Mouse (Mus musculus) forebrain, embryonic 15.5 days (tissue): ENCODE results near the gene Ceacam18. TPM values are rescaled to one million over a fixed set of nuclear protein-coding genes. Genes with fewer than 3 reads are reported as not detected.

Experiments used
- polyA plus RNA-seq: library from polyadenylated mRNA; unstranded; fragments of >200 nt; fragmentation: Nextera tagmentation; extraction: Ambion mirVana; gene quantifications from 2 replicates; pipeline ENCODE4 v1.2.1, GENCODE M21; 2015

Ceacam18 gene
- polyA plus RNA-seq, 1 experiment from 2014 or later, result not detected

Other genes with a start within 250 kb of the Ceacam18 start
- gene Siglecg, start 226.5 kb upstream of the Ceacam18 start, polyA plus RNA-seq, result not detected in 2 replicates
- not detected in 2 replicates for gene Lim2, start 207.0 kb upstream of the Ceacam18 start, polyA plus RNA-seq
- not detected in 2 replicates for gene Nkg7, start 197.6 kb upstream of the Ceacam18 start, polyA plus RNA-seq
- gene Cldnd2, start 193.9 kb upstream of the Ceacam18 start, polyA plus RNA-seq, result not detected in 2 replicates
- 131 and 136 TPM in 2 replicates for gene Etfb, start 190.6 kb upstream of the Ceacam18 start, polyA plus RNA-seq
- not detected in 2 replicates for gene Gm45233, start 190.6 kb upstream of the Ceacam18 start, polyA plus RNA-seq
- 7.8 and 8.3 TPM in 2 replicates for gene Vsig10l, start 171.6 kb upstream of the Ceacam18 start, polyA plus RNA-seq
- 4.8 and 4.9 TPM in 2 replicates for gene Iglon5, start 144.6 kb upstream of the Ceacam18 start, polyA plus RNA-seq
- gene 4931406B18Rik, start 128.8 kb upstream of the Ceacam18 start, polyA plus RNA-seq, result not detected in 2 replicates
- 0.88 and 1.0 TPM in 2 replicates for gene Cd33, start 90.3 kb upstream of the Ceacam18 start, polyA plus RNA-seq
- gene Zfp658, start 72.5 kb upstream of the Ceacam18 start, polyA plus RNA-seq, result 11.3 and 11.5 TPM in 2 replicates
- 15.8 and 17.9 TPM in 2 replicates for gene Zfp719, start 55.1 kb upstream of the Ceacam18 start, polyA plus RNA-seq
- 0.25 and 0.27 TPM in 2 replicates for gene Zfp819, start 27.5 kb upstream of the Ceacam18 start, polyA plus RNA-seq
- gene Siglece, start 25.5 kb downstream of the Ceacam18 start, polyA plus RNA-seq, result 0.13 and 0.18 TPM in 2 replicates
- 29.3 and 31.1 TPM in 2 replicates for gene Ctu1, start 37.3 kb downstream of the Ceacam18 start, polyA plus RNA-seq
- gene Klk14, start 55.7 kb downstream of the Ceacam18 start, polyA plus RNA-seq, result not detected in 2 replicates
- not detected in 2 replicates for gene Klk13, start 77.9 kb downstream of the Ceacam18 start, polyA plus RNA-seq
- not detected in 2 replicates for gene Klk12, start 134.2 kb downstream of the Ceacam18 start, polyA plus RNA-seq
- gene Klk11, start 139.9 kb downstream of the Ceacam18 start, polyA plus RNA-seq, result not detected in 2 replicates
- gene Klk10, start 146.3 kb downstream of the Ceacam18 start, polyA plus RNA-seq, result 0.17 and 0.36 TPM in 2 replicates
- not detected in 2 replicates for gene Klk9, start 157.2 kb downstream of the Ceacam18 start, polyA plus RNA-seq
- 4.8 and 6.4 TPM in 2 replicates for gene Klk8, start 162.9 kb downstream of the Ceacam18 start, polyA plus RNA-seq
- gene Klk7, start 176.6 kb downstream of the Ceacam18 start, polyA plus RNA-seq, result not detected in 2 replicates
- gene Klk6, start 189.8 kb downstream of the Ceacam18 start, polyA plus RNA-seq, result not detected in 2 replicates
- not detected in 2 replicates for gene Klk5, start 207.3 kb downstream of the Ceacam18 start, polyA plus RNA-seq
- gene Klk4, start 246.5 kb downstream of the Ceacam18 start, polyA plus RNA-seq, result 0.24 and 0.59 TPM in 2 replicates